Mouse (Mus musculus): ENCODE measurements at regions not wholly inside any gene's neighbourhood (a gene's known extent, or its start where the extent isn't known, plus 50 kb on each side); places are given as distances from the start of the nearest gene placed in this dataset.

DNA sequence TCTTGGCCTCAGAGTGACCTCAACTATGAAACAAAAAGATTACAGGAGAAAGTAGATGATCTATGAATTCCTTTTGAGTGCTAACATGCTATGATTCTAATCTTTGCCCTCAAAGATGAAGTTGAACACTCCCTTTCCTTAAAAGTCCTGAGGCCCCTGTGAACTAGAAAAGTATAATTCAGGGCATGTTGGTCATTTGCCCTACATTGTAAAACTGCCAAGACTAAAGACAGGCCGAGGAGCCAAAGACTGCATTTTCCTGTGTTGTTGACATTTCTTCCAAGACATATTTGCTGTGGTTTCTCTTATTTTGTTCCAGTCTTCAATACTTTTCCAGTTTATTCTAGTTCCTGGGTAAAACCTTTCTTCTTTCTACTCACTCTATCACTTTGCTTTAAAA lies 159.9 kb upstream of the Nt5c1b start:
- DNase-seq (ENCODE audit: low spot score), result no peak
- 82% methylated on average over 1 of the region's 1 CpGs for WGBS
- H3K4me2 ChIP-seq (ENCODE audit: low read depth, low read length), result no peak overlapping the region

DNA sequence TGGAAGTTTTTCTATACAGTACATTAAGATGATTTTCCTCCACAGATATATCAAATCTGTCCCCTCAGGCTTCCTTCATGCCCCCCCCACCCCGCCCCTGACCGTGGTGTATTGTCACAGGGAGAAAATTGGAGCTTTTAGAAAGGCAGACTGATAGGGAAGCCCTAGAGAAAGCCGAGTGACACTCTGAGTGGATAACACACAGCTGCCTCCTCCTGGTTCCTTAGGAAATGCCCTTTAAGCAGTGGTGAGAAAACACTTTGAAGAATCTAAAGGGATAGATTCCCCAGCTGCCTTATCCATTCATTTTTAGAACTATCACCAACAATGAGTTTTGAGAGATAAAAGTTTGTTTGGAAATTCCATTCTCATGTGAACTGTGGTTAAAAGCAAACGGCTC lies 147.0 kb upstream of the Nt5c1b start:
- no peak overlapping the region for H3K27ac ChIP-seq
- TF ChIP-seq CTCF (IDR thresholded peaks at IDR 0.05; ENCODE audit: low read depth), result peak; percentile 44
- H3K9ac ChIP-seq (replicated peaks; ENCODE audit: low read length), result no peak overlapping the region
- no peak overlapping the region for H3K4me2 ChIP-seq (ENCODE audit: low read depth, low read length)
- no peaks in the 10 kb centered on the region for H3K9me3 ChIP-seq (ENCODE audit: low read length)
- no peaks in the 10 kb centered on the region for H3K4me1 ChIP-seq (ENCODE audit: insufficient read depth, low read length)
- no peak for ATAC-seq
- no peak overlapping the region for H3K4me3 ChIP-seq (ENCODE audit: low read length)
- DNase-seq (ENCODE audit: low spot score), result peak; percentile 30
- H3K27me3 ChIP-seq (ENCODE audit: insufficient read depth, low read length), result no peaks in the 10 kb centered on the region
- 40% methylated on average over 4 of the region's 4 CpGs for WGBS
- no peaks in the 10 kb centered on the region for H3K36me3 ChIP-seq (ENCODE audit: insufficient read depth, low read length)

More for the DNA sequence above, 159.9 kb upstream of the Nt5c1b start:
- H3K9ac ChIP-seq (replicated peaks; ENCODE audit: low read length), result no peak overlapping the region
- no peak overlapping the region for H3K27ac ChIP-seq
- no peaks in the 10 kb centered on the region for H3K4me1 ChIP-seq (ENCODE audit: insufficient read depth, low read length)
- ATAC-seq, result no peak
- no peaks in the 10 kb centered on the region for H3K36me3 ChIP-seq (ENCODE audit: insufficient read depth, low read length)
- no peak overlapping the region for H3K4me3 ChIP-seq (ENCODE audit: low read length)
- no peaks in the 10 kb centered on the region for H3K9me3 ChIP-seq (ENCODE audit: low read length)
- TF ChIP-seq CTCF (IDR thresholded peaks at IDR 0.05; ENCODE audit: low read depth), result no peak
- H3K27me3 ChIP-seq (ENCODE audit: insufficient read depth, low read length), result no peaks in the 10 kb centered on the region

DNA sequence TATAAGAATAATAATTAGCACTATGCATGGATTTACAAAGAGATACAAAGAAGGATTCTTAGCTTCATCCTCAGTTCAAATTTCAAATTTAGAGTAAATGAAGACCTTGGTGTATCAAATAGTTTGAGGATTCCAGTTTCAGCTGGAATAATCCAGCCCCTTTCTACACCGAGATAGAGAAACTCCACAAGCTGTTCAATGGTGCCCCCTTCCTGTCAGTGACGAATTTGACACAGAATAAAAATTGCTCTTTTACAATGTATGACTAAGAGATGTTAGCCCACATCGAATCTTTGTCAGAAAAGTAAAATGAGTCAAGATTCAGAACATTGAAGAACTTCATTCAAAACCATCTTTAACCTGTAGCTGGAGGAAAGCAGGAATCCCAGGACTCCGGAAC lies 145.9 kb upstream of the Nt5c1b start:
- no peak overlapping the region for H3K4me3 ChIP-seq (ENCODE audit: low read length)
- TF ChIP-seq CTCF (IDR thresholded peaks at IDR 0.05; ENCODE audit: low read depth), result peak; percentile 69
- no peak overlapping the region for H3K27ac ChIP-seq
- WGBS, result 40% methylated on average over 4 of the region's 4 CpGs
- DNase-seq (ENCODE audit: low spot score) (peak; percentile 64), ATAC-seq (peak; percentile 81)
- H3K9ac ChIP-seq (replicated peaks; ENCODE audit: low read length), result no peak overlapping the region
- no peaks in the 10 kb centered on the region for H3K36me3 ChIP-seq (ENCODE audit: insufficient read depth, low read length)
- H3K4me1 ChIP-seq (ENCODE audit: insufficient read depth, low read length), result no peaks in the 10 kb centered on the region
- no peak overlapping the region for H3K4me2 ChIP-seq (ENCODE audit: low read depth, low read length)
- no peaks in the 10 kb centered on the region for H3K27me3 ChIP-seq (ENCODE audit: insufficient read depth, low read length)
- no peaks in the 10 kb centered on the region for H3K9me3 ChIP-seq (ENCODE audit: low read length)

DNA sequence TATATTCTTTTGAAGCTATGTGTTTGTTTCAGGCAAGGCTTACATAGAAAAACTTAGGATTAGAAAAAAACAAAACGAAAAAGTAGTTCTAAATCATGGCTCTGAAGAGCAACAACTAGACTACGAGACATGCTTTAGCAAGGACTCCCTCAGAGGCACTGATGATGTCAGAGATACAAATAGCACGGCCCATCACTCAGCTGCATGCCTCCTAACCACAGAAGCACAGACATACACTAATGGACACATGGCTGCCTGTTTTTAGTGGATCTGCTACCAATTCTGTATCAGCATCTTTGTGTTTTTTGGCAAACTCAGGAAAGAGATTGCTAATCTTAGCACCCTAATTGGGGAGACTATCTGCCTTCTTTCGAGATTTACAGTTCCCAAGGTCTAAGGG lies 138.6 kb upstream of the Nt5c1b start:
- H3K4me1 ChIP-seq (ENCODE audit: insufficient read depth, low read length), result no peaks in the 10 kb centered on the region
- H3K9ac ChIP-seq (replicated peaks; ENCODE audit: low read length), result no peak overlapping the region
- H3K27ac ChIP-seq, result no peak overlapping the region
- no peaks in the 10 kb centered on the region for H3K9me3 ChIP-seq (ENCODE audit: low read length)
- no peak for ATAC-seq
- H3K4me2 ChIP-seq (ENCODE audit: low read depth, low read length), result no peak overlapping the region
- H3K27me3 ChIP-seq (ENCODE audit: insufficient read depth, low read length), result no peaks in the 10 kb centered on the region
- no peak overlapping the region for H3K4me3 ChIP-seq (ENCODE audit: low read length)
- no peak for TF ChIP-seq CTCF (IDR thresholded peaks at IDR 0.05; ENCODE audit: low read depth)
- H3K36me3 ChIP-seq (ENCODE audit: insufficient read depth, low read length), result no peaks in the 10 kb centered on the region
- no peak for DNase-seq (ENCODE audit: low spot score)
- WGBS, result 82% methylated on average over 4 of the region's 4 CpGs

DNA sequence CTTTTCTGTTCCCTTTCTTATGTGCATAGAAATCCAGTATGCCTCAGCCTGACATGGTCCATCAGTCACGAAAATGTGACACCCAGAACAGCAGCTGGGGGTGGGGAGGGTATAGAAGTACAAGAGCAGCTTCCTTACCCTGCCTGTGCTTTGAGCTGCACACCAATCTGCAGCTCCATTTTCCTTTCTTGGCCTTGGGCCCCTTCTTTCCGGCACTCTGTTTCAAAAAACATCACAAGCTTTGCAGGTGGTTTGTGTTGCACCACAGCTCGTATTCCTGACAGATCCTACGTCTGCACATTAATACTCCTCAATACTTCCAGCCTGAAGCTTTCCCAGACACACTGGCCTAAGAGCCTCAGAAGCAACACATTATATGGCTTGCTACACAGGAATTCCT lies 138.1 kb upstream of the Nt5c1b start:
- no peak overlapping the region for H3K9ac ChIP-seq (replicated peaks; ENCODE audit: low read length)
- no peaks in the 10 kb centered on the region for H3K27me3 ChIP-seq (ENCODE audit: insufficient read depth, low read length)
- no peak for TF ChIP-seq CTCF (IDR thresholded peaks at IDR 0.05; ENCODE audit: low read depth)
- H3K27ac ChIP-seq, result no peak overlapping the region
- H3K9me3 ChIP-seq (ENCODE audit: low read length), result no peaks in the 10 kb centered on the region
- no peak for DNase-seq (ENCODE audit: low spot score)
- no peak overlapping the region for H3K4me2 ChIP-seq (ENCODE audit: low read depth, low read length)
- H3K4me1 ChIP-seq (ENCODE audit: insufficient read depth, low read length), result no peaks in the 10 kb centered on the region
- no peaks in the 10 kb centered on the region for H3K36me3 ChIP-seq (ENCODE audit: insufficient read depth, low read length)
- H3K4me3 ChIP-seq (ENCODE audit: low read length), result no peak overlapping the region
- 40% methylated on average over 4 of the region's 4 CpGs for WGBS
- ATAC-seq, result no peak

DNA sequence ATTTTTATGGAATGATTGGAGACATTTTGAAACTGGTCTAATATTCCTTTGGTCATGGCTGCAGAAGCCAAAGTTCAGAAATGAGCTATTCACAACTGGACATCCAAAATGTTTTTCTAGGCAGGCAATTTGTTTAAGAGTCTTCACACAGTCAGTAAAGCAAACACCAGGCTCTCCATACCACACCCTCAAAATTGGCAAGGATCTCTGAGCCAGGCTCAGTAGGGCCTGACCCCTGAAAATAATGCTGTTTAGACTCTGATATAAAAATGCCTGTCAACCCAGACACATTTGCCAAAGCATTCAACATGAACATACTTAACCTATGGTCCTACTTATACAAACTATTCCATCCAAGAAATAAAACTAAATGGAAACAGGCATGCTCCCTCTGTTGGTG lies 121.7 kb upstream of the Nt5c1b start:
- no peaks in the 10 kb centered on the region for H3K4me1 ChIP-seq (ENCODE audit: insufficient read depth, low read length)
- H3K9ac ChIP-seq (replicated peaks; ENCODE audit: low read length), result no peak overlapping the region
- H3K27me3 ChIP-seq (ENCODE audit: insufficient read depth, low read length), result no peaks in the 10 kb centered on the region
- no peaks in the 10 kb centered on the region for H3K9me3 ChIP-seq (ENCODE audit: low read length)
- no peak overlapping the region for H3K27ac ChIP-seq
- H3K4me2 ChIP-seq (ENCODE audit: low read depth, low read length), result no peak overlapping the region
- DNase-seq (ENCODE audit: low spot score) (no peak), ATAC-seq (no peak)
- no peak for TF ChIP-seq CTCF (IDR thresholded peaks at IDR 0.05; ENCODE audit: low read depth)
- H3K36me3 ChIP-seq (ENCODE audit: insufficient read depth, low read length), result no peaks in the 10 kb centered on the region
- no peak overlapping the region for H3K4me3 ChIP-seq (ENCODE audit: low read length)

DNA sequence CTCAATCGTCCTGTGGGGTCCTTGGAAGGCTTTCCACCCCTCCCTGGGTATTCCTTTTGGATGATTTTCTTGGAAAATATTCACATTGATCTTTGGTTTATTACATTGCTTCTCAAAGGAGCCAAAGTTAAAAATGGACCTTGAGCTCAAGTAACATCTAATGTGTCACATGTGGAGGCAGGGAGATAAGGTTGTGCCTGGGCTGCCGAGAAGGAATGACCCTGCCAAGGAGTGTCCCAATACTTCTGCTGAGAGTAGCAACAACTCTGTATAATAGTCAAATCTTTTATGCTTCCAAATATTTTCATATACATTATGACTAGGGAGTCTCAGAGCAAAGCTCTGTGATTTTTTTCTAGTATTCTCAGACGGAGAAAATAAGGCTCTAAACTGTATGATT lies 113.4 kb upstream of the Nt5c1b start:
- DNase-seq (ENCODE audit: low spot score) (no peak), ATAC-seq (no peak)
- H3K27ac ChIP-seq, result no peak overlapping the region
- no peak overlapping the region for H3K4me3 ChIP-seq (ENCODE audit: low read length)
- 62% methylated on average over 3 of the region's 3 CpGs for WGBS
- no peaks in the 10 kb centered on the region for H3K9me3 ChIP-seq (ENCODE audit: low read length)
- no peak overlapping the region for H3K4me2 ChIP-seq (ENCODE audit: low read depth, low read length)
- no peaks in the 10 kb centered on the region for H3K36me3 ChIP-seq (ENCODE audit: insufficient read depth, low read length)
- no peaks in the 10 kb centered on the region for H3K27me3 ChIP-seq (ENCODE audit: insufficient read depth, low read length)
- H3K4me1 ChIP-seq (ENCODE audit: insufficient read depth, low read length), result no peaks in the 10 kb centered on the region
- H3K9ac ChIP-seq (replicated peaks; ENCODE audit: low read length), result no peak overlapping the region
- no peak for TF ChIP-seq CTCF (IDR thresholded peaks at IDR 0.05; ENCODE audit: low read depth)

Measured in hindbrain, postnatal 0 days (tissue).